Mouse (Mus musculus) liver (tissue): ENCODE measurements around the gene N4bp2l2.
"Not testable (repeated sequence)": the region's sequence is repeated elsewhere in the genome, so short reads cannot be mapped to it uniquely, and the experiment has no call there.

ENCODE experiments used
- DNase-seq: peaks from one replicate; pipeline ENCODE4 v3.0.0-alpha.2; 2020; ENCODE audit warnings: mixed read lengths

Gene N4bp2l2

DNA sequence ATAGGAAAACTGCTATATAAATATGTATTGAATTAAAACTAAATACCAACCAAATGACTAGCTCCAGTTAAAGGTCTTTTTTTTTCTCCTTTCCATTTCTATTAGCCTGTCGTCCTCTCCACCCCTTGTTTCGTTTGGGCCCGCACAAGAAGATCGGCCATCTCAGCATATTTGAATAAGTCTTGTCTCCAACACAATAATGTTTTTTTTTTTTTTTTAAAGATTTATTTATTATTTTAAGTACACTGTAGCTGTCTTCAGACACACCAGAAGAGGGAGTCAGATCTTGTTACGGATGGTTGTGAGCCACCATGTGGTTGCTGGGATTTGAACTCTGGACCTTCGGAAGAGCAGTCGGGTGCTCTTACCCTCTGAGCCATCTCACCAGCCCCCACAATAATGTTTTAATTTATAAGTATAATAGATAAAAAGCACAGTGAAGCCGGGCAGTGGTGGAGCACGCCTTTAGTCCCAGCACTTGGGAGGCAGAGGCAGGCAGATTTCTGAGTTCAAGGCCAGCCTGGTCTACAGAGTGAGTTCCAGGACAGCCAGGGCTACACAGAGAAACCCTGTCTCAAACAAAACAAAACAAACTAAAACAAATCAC lies at the start of gene N4bp2l2:
Gene N4bp2l2 (minus strand): TSS at position 51 of the 607 bp plus-strand sequence.
- DNase-seq, result not testable (repeated sequence)

- no peak for DNase-seq
These were observed 47.4 kb upstream of the N4bp2l2 start for GRCm38 (mm10) chr5:150713431-150713830.

DNA sequence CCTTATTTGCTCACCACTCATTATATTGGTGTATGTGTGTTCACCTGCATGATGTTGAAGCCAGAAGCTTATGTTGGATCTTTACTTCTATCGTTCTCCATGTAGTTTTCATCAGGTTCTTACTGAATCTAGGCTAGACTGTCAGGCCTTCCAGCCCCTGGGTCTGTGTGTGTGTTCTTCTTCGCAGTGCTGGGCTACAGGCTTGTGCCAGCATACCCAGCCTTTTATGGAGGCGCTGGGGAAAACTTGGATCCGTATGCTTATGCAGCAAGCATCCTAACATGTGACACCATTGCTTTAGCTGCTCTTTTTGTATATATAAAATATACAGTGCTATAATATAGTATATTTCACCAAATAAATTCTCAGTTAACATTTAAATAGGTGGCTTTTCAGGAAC lies 45.5 kb upstream of the N4bp2l2 start:
- no peak for DNase-seq

GRCm38 (mm10) chr5:150707181-150707580 lies 41.2 kb upstream of the N4bp2l2 start:
- DNase-seq, result peak; percentile 25

DNA sequence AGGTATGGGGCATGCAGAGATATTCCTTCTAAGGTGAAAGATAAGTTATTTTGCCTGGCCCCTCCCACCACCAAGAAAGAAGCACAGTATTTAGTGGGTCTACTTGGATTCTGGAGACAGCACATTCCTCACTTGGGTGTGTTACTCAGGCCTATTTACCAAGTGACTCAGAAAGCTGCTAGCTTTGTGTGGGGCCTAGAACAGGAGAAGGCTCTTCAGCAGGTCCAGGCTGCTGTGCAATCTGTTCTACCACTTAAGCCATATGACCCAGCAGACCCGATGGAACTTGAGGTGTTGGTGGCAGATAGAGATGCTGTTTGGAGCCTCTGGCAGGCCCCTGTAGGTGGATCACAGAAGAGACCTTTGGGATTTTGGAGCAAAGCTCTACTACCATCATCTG lies 40.7 kb upstream of the N4bp2l2 start:
- DNase-seq, result not testable (repeated sequence)

- DNase-seq, result no peak
These were observed 36.7 kb upstream of the N4bp2l2 start for GRCm38 (mm10) chr5:150702714-150703113.

- no peak for DNase-seq
These were observed 27.3 kb upstream of the N4bp2l2 start for GRCm38 (mm10) chr5:150693277-150693676.

- no peak for DNase-seq
These were observed 24.7 kb upstream of the N4bp2l2 start for GRCm38 (mm10) chr5:150690685-150691084.

GRCm38 (mm10) chr5:150682862-150683261 lies 16.9 kb upstream of the N4bp2l2 start:
- not testable (repeated sequence) for DNase-seq

- no peak for DNase-seq
These were observed 8.9 kb upstream of the N4bp2l2 start for GRCm38 (mm10) chr5:150674866-150675265.

- DNase-seq, result peak; percentile 60
These were observed 8.1 kb upstream of the N4bp2l2 start for GRCm38 (mm10) chr5:150673880-150674621.

- DNase-seq, result peak; percentile 97
These were observed 7.3 kb upstream of the N4bp2l2 start, which contains the start of gene Pds5b for GRCm38 (mm10) chr5:150673153-150673835. Pds5b (plus strand) TSS chr5:150673739.

GRCm38 (mm10) chr5:150672343-150672742 lies 6.4 kb upstream of the N4bp2l2 start:
- no peak for DNase-seq

- no peak for DNase-seq
These were observed 2.7 kb upstream of the N4bp2l2 start for GRCm38 (mm10) chr5:150668731-150669130.

GRCm38 (mm10) chr5:150665132-150665954 lies 640 bp downstream of the N4bp2l2 start:
- DNase-seq, result peak; percentile 93

DNA sequence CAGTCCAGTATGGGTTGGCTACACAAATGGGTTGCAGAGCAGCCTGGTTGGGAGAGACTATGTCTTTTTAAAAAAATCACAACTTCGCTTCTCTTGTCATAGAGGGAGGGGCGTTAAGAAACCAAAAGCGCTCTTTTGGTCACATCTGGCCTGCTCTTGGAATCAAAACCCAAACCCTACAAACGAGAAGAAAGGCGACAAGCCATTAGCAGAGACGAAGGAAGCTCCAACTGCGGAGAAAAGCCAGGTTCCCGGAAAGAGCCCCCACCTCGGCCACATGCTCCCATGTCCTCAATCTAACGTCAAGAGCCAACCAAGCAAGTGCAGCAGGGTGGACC lies 1.2 kb downstream of the N4bp2l2 start:
- no peak for DNase-seq

DNA sequence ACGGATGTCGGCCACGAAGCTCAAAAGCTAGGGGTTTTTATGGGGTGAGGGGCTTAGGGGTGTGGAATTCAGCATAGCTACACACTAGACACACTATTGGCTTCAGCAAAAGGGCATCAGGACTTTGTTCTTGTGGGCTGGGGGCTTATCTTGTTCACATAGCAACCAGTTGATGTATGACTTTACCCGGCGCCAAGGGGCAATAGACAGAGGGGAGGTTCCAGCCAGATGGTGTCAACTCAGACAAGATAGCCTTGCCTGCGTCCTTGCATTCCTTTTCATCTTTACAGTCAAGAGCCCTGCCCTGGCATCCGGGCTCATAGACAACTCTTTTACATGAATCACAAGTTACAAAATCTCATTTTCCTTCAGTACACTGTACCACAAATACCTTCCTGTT lies 2.1 kb downstream of the N4bp2l2 start:
- DNase-seq, result not testable (repeated sequence)

- DNase-seq, result not testable (repeated sequence)
These were observed 5.7 kb downstream of the N4bp2l2 start for GRCm38 (mm10) chr5:150660296-150660695.

DNA sequence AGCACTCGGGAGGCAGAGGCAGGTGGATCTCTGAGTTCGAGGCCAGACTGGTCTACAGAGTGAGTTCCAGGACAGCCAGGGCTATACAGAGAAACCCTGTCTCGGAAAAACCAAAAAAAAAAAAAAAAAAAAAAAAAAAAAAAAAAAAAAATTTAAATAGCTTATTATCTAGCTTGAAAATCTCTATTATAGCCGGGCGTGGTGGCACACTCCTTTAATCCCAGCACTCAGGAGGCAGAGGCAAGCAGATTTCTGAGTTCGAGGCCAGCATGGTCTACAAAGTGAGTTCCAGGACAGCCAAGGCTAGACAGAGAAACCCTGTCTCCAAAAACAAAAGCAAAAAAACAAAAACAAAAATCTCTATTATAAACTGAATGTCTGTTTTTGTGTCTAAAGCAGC lies 6.6 kb downstream of the N4bp2l2 start:
- DNase-seq, result not testable (repeated sequence)

- DNase-seq, result no peak
These were observed 11.4 kb downstream of the N4bp2l2 start for GRCm38 (mm10) chr5:150654548-150654947.

DNA sequence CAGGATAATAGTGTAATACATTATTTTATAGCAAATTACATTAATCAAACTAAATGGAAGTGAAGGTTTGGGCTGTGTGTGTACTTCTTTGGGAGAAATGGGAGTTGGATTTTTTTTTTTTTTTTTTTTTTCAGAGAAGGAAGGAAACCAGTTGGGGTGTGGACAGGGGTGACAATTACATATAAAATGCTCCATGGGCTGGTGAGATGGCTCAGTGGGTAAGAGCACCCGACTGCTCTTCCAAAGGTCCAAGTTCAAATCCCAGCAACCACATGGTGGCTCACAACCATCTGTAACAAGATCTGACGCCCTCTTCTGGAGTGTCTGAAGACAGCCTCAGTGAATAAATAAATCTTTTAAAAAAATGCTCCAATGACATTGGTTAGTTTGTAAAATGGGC lies 13.4 kb downstream of the N4bp2l2 start:
- DNase-seq, result no peak

DNA sequence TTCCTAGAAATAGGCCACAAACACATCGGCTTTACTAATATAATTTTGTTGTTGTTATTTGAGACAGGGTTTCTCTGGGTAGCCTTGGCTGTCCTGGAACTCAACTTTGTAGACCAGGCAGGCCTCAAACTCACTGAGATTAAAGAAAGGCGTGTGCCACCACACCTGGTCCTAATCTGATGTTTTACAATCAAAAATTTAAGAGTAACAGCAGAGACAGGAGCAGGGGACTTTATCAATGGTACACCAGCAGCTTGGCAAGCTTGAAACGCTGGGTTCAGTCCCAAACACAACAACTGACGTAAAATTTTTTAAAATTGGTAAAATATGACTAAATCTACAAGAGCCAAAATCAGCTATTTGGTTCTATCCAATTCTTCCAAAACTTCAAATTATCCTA lies 21.1 kb downstream of the N4bp2l2 start:
- DNase-seq, result peak; percentile 29

- DNase-seq, result not testable (repeated sequence)
These were observed 22.6 kb downstream of the N4bp2l2 start for GRCm38 (mm10) chr5:150643390-150643789.
